Mouse (Mus musculus) midbrain, postnatal 0 days (tissue): ENCODE measurements at regions not wholly inside any gene's neighbourhood (a gene's known extent, or its start where the extent isn't known, plus 50 kb on each side); places are given as distances from the start of the nearest gene placed in this dataset.

Experiments used
- ATAC-seq: fragments of 200-750 bp; cut with Nextera tagmentation; 2 replicates; pipeline ENCODE4 v1.8.0; 2017; ENCODE audit warnings: moderate number of reproducible peaks, mild to moderate bottlenecking, moderate TSS enrichment, moderate library complexity; ENCODE audit not compliant: low FRiP score
- DNase-seq: peaks from one replicate; pipeline ENCODE4 v3.0.0-alpha.2; 2015; ENCODE audit warnings: low spot score
- H3K27ac ChIP-seq: fragments of 300-500 bp; sonication (generic); 2 replicates; pipeline ENCODE4 v1.5.1; 2014; ENCODE audit warnings: low read depth, mild to moderate bottlenecking, low read length, mixed read lengths
- H3K27me3 ChIP-seq: fragments of 300-500 bp; sonication (generic); 2 replicates; pipeline ENCODE4 v1.6.1; 2014; ENCODE audit warnings: low read length, control low read depth, mixed read lengths; ENCODE audit not compliant: insufficient read depth
- H3K36me3 ChIP-seq: fragments of 300-500 bp; sonication (generic); 2 replicates; pipeline ENCODE4 v1.6.1; 2014; ENCODE audit warnings: low read length, control low read depth, mixed read lengths; ENCODE audit not compliant: insufficient read depth
- H3K4me1 ChIP-seq: fragments of 300-500 bp; sonication (generic); 2 replicates; pipeline ENCODE4 v1.6.1; 2014; ENCODE audit warnings: mild to moderate bottlenecking, control low read depth, antibody characterized with exemption, low read length, mixed read lengths; ENCODE audit not compliant: insufficient read depth
- H3K4me2 ChIP-seq: fragments of 300-500 bp; sonication (generic); 2 replicates; pipeline ENCODE4 v1.6.1; 2014; ENCODE audit warnings: low read depth, mild to moderate bottlenecking, low read length, mixed read lengths; ENCODE audit not compliant: poor library complexity, severe bottlenecking
- H3K4me3 ChIP-seq: fragments of 300-500 bp; sonication (generic); 2 replicates; pipeline ENCODE4 v1.5.1; 2014; ENCODE audit warnings: low read depth, mild to moderate bottlenecking, low read length, moderate library complexity
- H3K9ac ChIP-seq: fragments of 300-500 bp; sonication (generic); replicated peaks from 2 replicates; pipeline ENCODE4 v1.6.1; 2014; ENCODE audit warnings: mild to moderate bottlenecking, low read length, moderate library complexity, mixed read lengths; ENCODE audit not compliant: poor library complexity, severe bottlenecking
- H3K9me3 ChIP-seq: fragments of 300-500 bp; sonication (generic); 2 replicates; pipeline ENCODE4 v1.6.1; 2016; ENCODE audit warnings: low read length, control low read depth
- CTCF ChIP-seq: IDR thresholded peaks from 2 replicates; pipeline ENCODE4 v1.5.1; 2016; ENCODE audit warnings: antibody characterized with exemption, mild to moderate bottlenecking
- WGBS: fragments of 180-500 bp; shearing (Covaris S2); extraction: QIAGEN DNeasy Blood & Tissue Kit; methylation state at CpG from one replicate; pipeline ENCODE4 v1.1.7; 2014; 5-methylcytosine and 5-hydroxymethylcytosine counted together

- ATAC-seq = no peak
- no peak overlapping the region for H3K27ac ChIP-seq
- no peak for TF ChIP-seq CTCF
- DNase-seq = no peak
- H3K9me3 ChIP-seq = no peaks in the 10 kb centered on the region
- no peaks in the 10 kb centered on the region for H3K4me1 ChIP-seq
- H3K4me2 ChIP-seq = no peak overlapping the region
- H3K27me3 ChIP-seq = no peaks in the 10 kb centered on the region
- no peaks in the 10 kb centered on the region for H3K36me3 ChIP-seq
- H3K9ac ChIP-seq = no peak overlapping the region
- 88% methylated on average over 1 of the region's 1 CpGs for WGBS
- H3K4me3 ChIP-seq = no peak overlapping the region
Measured at GRCm38 (mm10) chr8:6922467-6922866, 1738.6 kb downstream of the Efnb2 start.

- Histone ChIP-seq H3K27ac (no peak overlapping the region), H3K9me3 (no peaks in the 10 kb centered on the region), H3K4me3 (no peak overlapping the region), H3K4me1 (no peaks in the 10 kb centered on the region), H3K27me3 (no peaks in the 10 kb centered on the region), H3K36me3 (no peaks in the 10 kb centered on the region), H3K9ac (no peak overlapping the region), H3K4me2 (no peak overlapping the region)
- WGBS = 82% methylated on average over 3 of the region's 3 CpGs
- DNase-seq = no peak
- no peak for ATAC-seq
- no peak for TF ChIP-seq CTCF
Measured at GRCm38 (mm10) chr8:6907682-6908081, 1753.4 kb downstream of the Efnb2 start.

GRCm38 (mm10) chr8:6891456-6891855 lies 1769.6 kb downstream of the Efnb2 start:
- no peak for TF ChIP-seq CTCF
- Histone ChIP-seq H3K4me1 (no peaks in the 10 kb centered on the region), H3K4me2 (no peak overlapping the region), H3K9me3 (no peaks in the 10 kb centered on the region), H3K9ac (no peak overlapping the region), H3K4me3 (no peak overlapping the region), H3K36me3 (no peaks in the 10 kb centered on the region), H3K27ac (no peak overlapping the region), H3K27me3 (no peaks in the 10 kb centered on the region)
- ATAC-seq (no peak), DNase-seq (no peak)
- WGBS = 86% methylated on average over 1 of the region's 1 CpGs

- 85% methylated on average over 5 of the region's 5 CpGs for WGBS
- H3K9ac ChIP-seq = no peak overlapping the region
- DNase-seq (no peak), ATAC-seq (no peak)
- no peak for TF ChIP-seq CTCF
- H3K27me3 ChIP-seq = no peaks in the 10 kb centered on the region
- no peak overlapping the region for H3K4me3 ChIP-seq
- H3K9me3 ChIP-seq = no peaks in the 10 kb centered on the region
- no peak overlapping the region for H3K27ac ChIP-seq
- H3K4me2 ChIP-seq = no peak overlapping the region
- no peaks in the 10 kb centered on the region for H3K4me1 ChIP-seq
- no peaks in the 10 kb centered on the region for H3K36me3 ChIP-seq
Measured at GRCm38 (mm10) chr8:6886779-6887402, 1774.2 kb downstream of the Efnb2 start.

GRCm38 (mm10) chr8:6884828-6885227 lies 1776.2 kb downstream of the Efnb2 start:
- H3K4me1 ChIP-seq = no peaks in the 10 kb centered on the region
- H3K36me3 ChIP-seq = no peaks in the 10 kb centered on the region
- TF ChIP-seq CTCF = no peak
- no peaks in the 10 kb centered on the region for H3K9me3 ChIP-seq
- DNase-seq = no peak
- ATAC-seq = no peak
- H3K4me2 ChIP-seq = no peak overlapping the region
- H3K27me3 ChIP-seq = no peaks in the 10 kb centered on the region
- H3K27ac ChIP-seq = no peak overlapping the region
- no peak overlapping the region for H3K4me3 ChIP-seq
- H3K9ac ChIP-seq = no peak overlapping the region

- Histone ChIP-seq H3K4me1 (no peaks in the 10 kb centered on the region), H3K36me3 (no peaks in the 10 kb centered on the region), H3K9ac (no peak overlapping the region), H3K4me3 (no peak overlapping the region), H3K9me3 (no peaks in the 10 kb centered on the region), H3K27ac (no peak overlapping the region), H3K27me3 (no peaks in the 10 kb centered on the region), H3K4me2 (no peak overlapping the region)
- DNase-seq = no peak
- no peak for TF ChIP-seq CTCF
- WGBS = 91% methylated on average over 4 of the region's 4 CpGs
- ATAC-seq = no peak
Measured at GRCm38 (mm10) chr8:6882626-6883025, 1777.5 kb upstream of the Slc10a2 start.
